In the genomic region with DNA sequence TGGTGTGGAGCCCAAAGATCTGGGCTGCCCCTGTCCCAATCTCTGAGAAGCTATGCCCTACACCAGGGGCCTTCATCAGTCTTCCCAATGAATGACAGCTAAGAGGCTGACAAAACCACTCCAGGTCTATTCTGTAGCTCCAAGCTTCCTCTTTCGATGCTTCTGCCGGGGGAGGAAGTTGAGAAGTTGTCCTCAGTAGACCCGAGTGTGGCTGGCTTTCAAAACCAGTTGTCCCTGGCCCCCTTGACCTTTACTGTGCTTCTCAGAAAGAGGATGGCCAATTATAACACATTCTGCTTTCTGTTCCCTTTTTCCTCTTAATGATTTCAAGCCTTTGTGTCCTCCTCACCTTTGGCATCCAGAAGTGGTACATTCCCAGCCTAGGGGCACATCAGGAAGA, we compare ENCODE assay signal across 12 mouse cellular contexts.
DNase-seq lines count a peak whose midpoint lies in the region.
"Had no signal": no experiment of that assay in that cellular context is flagged by ENCODE, and none has a peak within 500 bp of the region (broad histone marks: within the 10 kb centered on the region; RNA-seq: fewer than 3 reads in every experiment).

No protein-coding gene starts in this region.

- no peak overlapping the region for H3K4me3 ChIP-seq in limb, embryonic 10.5 days
- H3K4me3 ChIP-seq: lung, embryonic 15.5 days had no signal

- no peaks in the 10 kb centered on the region for H3K36me3 ChIP-seq in limb, embryonic 10.5 days
- no peaks in the 10 kb centered on the region for H3K36me3 ChIP-seq in splenic B cell, adult 2 months (ENCODE audit: control insufficient read depth, insufficient read depth, low read length, poor library complexity, severe bottlenecking)
- H3K36me3 ChIP-seq: lung, embryonic 15.5 days had no signal

- peak overlapping the region; percentile 50; the same call in 1 of the 2 replicates for H3K27ac ChIP-seq in limb, embryonic 10.5 days
- H3K27ac ChIP-seq: lung, embryonic 15.5 days had no signal

- WGBS in limb, embryonic 10.5 days: 87% methylated on average over 3 of the region's 3 CpGs

- H3K4me1 ChIP-seq in limb, embryonic 10.5 days: peaks cover 45% of the 10 kb centered on the region

- peak; percentile 14 for DNase-seq in kidney, adult 9 months
- DNase-seq in kidney, postnatal 10 days: no peak
- peak; percentile 29 to 42 for DNase-seq in right cerebral cortex, postnatal 10 days (ENCODE audit: low spot score in 2 of 2)
- no peak for DNase-seq in right cerebral cortex, postnatal 36 days (ENCODE audit: low spot score in 2 of 2)
- no peak for DNase-seq in limb, embryonic 10.5 days (ENCODE audit: low spot score)
- DNase-seq in splenic B cell, adult 2 months (ENCODE audit: low read depth, low spot score): peak; percentile 58
- no peak for DNase-seq in layer of hippocampus, postnatal 25 days (ENCODE audit: extremely low spot score in 1 of 2, low spot score in 1 of 2)
- no peak for DNase-seq in left cerebral cortex, postnatal 4 days
- DNase-seq: cerebellum, adult 8-10 months; heart, postnatal 10 days; thymus, postnatal 14 days had no signal

- no peaks in the 10 kb centered on the region for H3K27me3 ChIP-seq in limb, embryonic 10.5 days (ENCODE audit: low read depth, poor library complexity, severe bottlenecking)
- no peaks in the 10 kb centered on the region for H3K27me3 ChIP-seq in splenic B cell, adult 2 months (ENCODE audit: control insufficient read depth, insufficient read depth, low read length, poor library complexity, severe bottlenecking)
- H3K27me3 ChIP-seq: lung, embryonic 15.5 days had no signal

- no peaks in the 10 kb centered on the region for H3K9me3 ChIP-seq in limb, embryonic 10.5 days (replicated peaks)
- H3K9me3 ChIP-seq: lung, embryonic 15.5 days had no signal

- intact Hi-C loops in left cerebral cortex, postnatal 4 days (cut with DNase I): no loop called here

Comparison
In these comparisons a context has a peak if more than half of its experiments do, and no peak if none do; other contexts are left out.
1. DNase-seq: peak in kidney, adult 9 months (single experiment), right cerebral cortex, postnatal 10 days (2 of 2) and splenic B cell, adult 2 months (single experiment); none in kidney, postnatal 10 days (single experiment), right cerebral cortex, postnatal 36 days (0 of 2), limb, embryonic 10.5 days (single experiment), layer of hippocampus, postnatal 25 days (0 of 2) and left cerebral cortex, postnatal 4 days (single experiment).